Mouse (Mus musculus) small intestine, adult 2 months (tissue): ENCODE measurements around the gene Pllp. TPM values are rescaled to one million over a fixed set of nuclear protein-coding genes. Genes with fewer than 3 reads are reported as not detected.

ENCODE experiments used
- H3K27ac ChIP-seq: fragments of 200-500 bp; 2 replicates; pipeline ENCODE4 v1.5.1; 2012; ENCODE audit warnings: low read depth, low read length, control low read depth, inconsistent platforms; ENCODE audit not compliant: insufficient read depth
- H3K27me3 ChIP-seq: fragments of 200-500 bp; 2 replicates; pipeline ENCODE4 v1.6.1; 2012; ENCODE audit warnings: mild to moderate bottlenecking, moderate library complexity, low read length, inconsistent platforms; ENCODE audit not compliant: control insufficient read depth, insufficient read depth
- H3K36me3 ChIP-seq: fragments of 200-500 bp; 2 replicates; pipeline ENCODE4 v1.6.1; 2012; ENCODE audit warnings: mild to moderate bottlenecking, low read length, control low read depth, inconsistent platforms; ENCODE audit not compliant: control insufficient read depth, insufficient read depth
- H3K4me1 ChIP-seq: fragments of 200-500 bp; 2 replicates; pipeline ENCODE4 v1.6.1; 2012; ENCODE audit warnings: low read length, inconsistent platforms, mixed read lengths; ENCODE audit not compliant: control insufficient read depth, insufficient read depth, insufficient read length
- H3K4me3 ChIP-seq: fragments of 200-500 bp; 2 replicates; pipeline ENCODE4 v1.5.1; 2012; ENCODE audit warnings: low read depth, mild to moderate bottlenecking, control low read depth, inconsistent platforms, low read length, moderate library complexity
- CTCF ChIP-seq: fragments of 200-500 bp; IDR thresholded peaks from 2 replicates; pipeline ENCODE4 v1.5.1; 2012; ENCODE audit warnings: low read depth, mild to moderate bottlenecking, control low read depth, inconsistent platforms, low read length, moderate library complexity, mixed read lengths; ENCODE audit not compliant: insufficient replicate concordance, insufficient read length; ENCODE audit errors: extremely low read depth
- POLR2A ChIP-seq: fragments of 200-500 bp; IDR thresholded peaks from 2 replicates; pipeline ENCODE4 v1.6.1; 2012; ENCODE audit warnings: low read depth, mild to moderate bottlenecking, control low read depth, inconsistent platforms, low read length, moderate library complexity
- WGBS: fragments of 180-500 bp; shearing (Covaris S2); methylation state at CpG from one replicate; pipeline ENCODE4 v1.1.7; 2018; 5-methylcytosine and 5-hydroxymethylcytosine counted together
- polyA plus RNA-seq: library from polyadenylated mRNA; depleted of rRNA; stranded (reverse); fragments of >200 nt; gene quantifications from 2 replicates; pipeline ENCODE4 v1.2.3, GENCODE M21; 2012; rRNA removed

Pllp gene
- polyA plus RNA-seq, 1 experiment, result 50.9 TPM

GRCm38 (mm10) chr8:94645202-94645601 is 50.9 kb downstream of the Pllp start:
- H3K4me1 ChIP-seq, result no peaks in the 10 kb centered on the region
- no peaks in the 10 kb centered on the region for H3K27me3 ChIP-seq
- peaks cover 52% of the 10 kb centered on the region for H3K36me3 ChIP-seq
- no peak overlapping the region for H3K4me3 ChIP-seq
- TF ChIP-seq POLR2A, result no peak
- no peak overlapping the region for H3K27ac ChIP-seq
- WGBS, result 67% methylated on average over 1 of the region's 1 CpGs

- peaks cover 56% of the 10 kb centered on the region for H3K36me3 ChIP-seq
- WGBS, result 92% methylated on average over 3 of the region's 3 CpGs
Observed at GRCm38 (mm10) chr8:94641938-94642337, 54.1 kb downstream of the Pllp start.

GRCm38 (mm10) chr8:94641183-94641582 is 54.9 kb downstream of the Pllp start:
- TF ChIP-seq CTCF, result no peak
- TF ChIP-seq POLR2A, result no peak
- 82% methylated on average over 2 of the region's 2 CpGs for WGBS
- H3K27ac ChIP-seq, result no peak overlapping the region
- H3K27me3 ChIP-seq, result no peaks in the 10 kb centered on the region
- H3K36me3 ChIP-seq, result peaks cover 56% of the 10 kb centered on the region
- no peaks in the 10 kb centered on the region for H3K4me1 ChIP-seq
- no peak overlapping the region for H3K4me3 ChIP-seq

More at GRCm38 (mm10) chr8:94641938-94642337, 54.1 kb downstream of the Pllp start:
- no peaks in the 10 kb centered on the region for H3K27me3 ChIP-seq
- TF ChIP-seq POLR2A (no peak), CTCF (no peak)
- H3K27ac ChIP-seq, result no peak overlapping the region
- no peak overlapping the region for H3K4me3 ChIP-seq
- no peaks in the 10 kb centered on the region for H3K4me1 ChIP-seq

- Histone ChIP-seq H3K27me3 (no peaks in the 10 kb centered on the region), H3K4me1 (no peaks in the 10 kb centered on the region), H3K27ac (no peak overlapping the region), H3K4me3 (no peak overlapping the region), H3K36me3 (peaks cover 55% of the 10 kb centered on the region)
- TF ChIP-seq POLR2A (no peak), CTCF (no peak)
Observed at GRCm38 (mm10) chr8:94634211-94634610, 61.9 kb downstream of the Pllp start.

- H3K27me3 ChIP-seq, result no peaks in the 10 kb centered on the region
- WGBS, result 61% methylated on average over 2 of the region's 2 CpGs
- H3K4me3 ChIP-seq, result no peak overlapping the region
- TF ChIP-seq POLR2A (no peak), CTCF (no peak)
- H3K27ac ChIP-seq, result no peak overlapping the region
- H3K36me3 ChIP-seq, result peaks cover 53% of the 10 kb centered on the region
- no peaks in the 10 kb centered on the region for H3K4me1 ChIP-seq
Observed at GRCm38 (mm10) chr8:94633564-94634194, 62.4 kb downstream of the Pllp start.

Other genes with a start within 250 kb of the Pllp start
- gene Cpne2, start 163.3 kb downstream of the Pllp start, polyA plus RNA-seq, result 25.7 and 108 TPM in 2 replicates
- gene Rspry1, start 94.3 kb downstream of the Pllp start, polyA plus RNA-seq, result 1.9 and 3.5 TPM in 2 replicates
- 9.1 and 24.2 TPM in 2 replicates for gene Fam192a, start 94.3 kb downstream of the Pllp start, polyA plus RNA-seq
- gene Arl2bp, start 29.7 kb downstream of the Pllp start, polyA plus RNA-seq, result 26.3 and 50.7 TPM in 2 replicates
- gene Ccl22, start 49.3 kb upstream of the Pllp start, polyA plus RNA-seq, result 4.2 and 6.5 TPM in 2 replicates
- 55.9 and 160 TPM in 2 replicates for gene Cx3cl1, start 75.7 kb upstream of the Pllp start, polyA plus RNA-seq
- gene Ccl17, start 114.2 kb upstream of the Pllp start, polyA plus RNA-seq, result 0.62 and 0.94 TPM in 2 replicates
- gene Coq9, start 142.0 kb upstream of the Pllp start, polyA plus RNA-seq, result 154 and 238 TPM in 2 replicates
- 16.7 and 32.0 TPM in 2 replicates for gene Ciapin1, start 142.1 kb upstream of the Pllp start, polyA plus RNA-seq
- 32.3 and 57.1 TPM in 2 replicates for gene Polr2c, start 161.2 kb upstream of the Pllp start, polyA plus RNA-seq
- gene Dok4, start 180.1 kb upstream of the Pllp start, polyA plus RNA-seq, result 58.8 and 156 TPM in 2 replicates
- gene Ccdc102a, start 221.8 kb upstream of the Pllp start, polyA plus RNA-seq, result 8.1 TPM in 2 replicates
- 10.2 and 15.4 TPM in 2 replicates for gene Adgrg5, start 227.4 kb upstream of the Pllp start, polyA plus RNA-seq